Mouse (Mus musculus): ENCODE data around the gene Ssx2ip.

DNA sequence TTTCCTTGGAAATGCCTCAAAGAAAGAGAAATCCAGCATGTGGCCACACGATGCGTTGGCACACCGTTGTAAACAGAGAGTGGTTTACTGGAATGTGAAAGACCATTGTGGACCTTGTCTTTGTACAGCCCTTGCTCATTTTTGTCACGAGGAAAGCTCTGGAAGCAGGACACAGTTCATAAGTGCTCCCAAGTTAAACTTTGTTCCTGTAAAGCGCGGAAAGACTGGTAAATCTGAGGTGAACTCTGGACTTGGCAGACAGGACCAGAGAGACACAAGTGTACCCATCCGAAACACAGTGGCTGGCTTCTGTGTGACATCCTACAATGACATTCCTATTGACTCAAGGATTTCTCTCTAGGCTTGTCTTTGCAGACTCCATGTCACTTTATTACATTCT lies 38.9 kb downstream of the Ssx2ip start:
- TF ChIP-seq CTCF (IDR thresholded peaks at IDR 0.05; ENCODE audit: low read depth, low read length) (no peak), POLR2A (IDR thresholded peaks at IDR 0.05; ENCODE audit: extremely low read depth, insufficient read depth, low read length) (no peak)
